Mouse (Mus musculus): Measurements from ENCODE around the gene Rsl24d1. TPM values are rescaled to one million over a fixed set of nuclear protein-coding genes. Genes with fewer than 3 reads are reported as not detected.
"Not testable (repeated sequence)": the region's sequence is repeated elsewhere in the genome, so short reads cannot be mapped to it uniquely, and the experiment has no call there.

Gene Rsl24d1
- polyA plus RNA-seq, 1 experiment: 10.0 TPM

DNA sequence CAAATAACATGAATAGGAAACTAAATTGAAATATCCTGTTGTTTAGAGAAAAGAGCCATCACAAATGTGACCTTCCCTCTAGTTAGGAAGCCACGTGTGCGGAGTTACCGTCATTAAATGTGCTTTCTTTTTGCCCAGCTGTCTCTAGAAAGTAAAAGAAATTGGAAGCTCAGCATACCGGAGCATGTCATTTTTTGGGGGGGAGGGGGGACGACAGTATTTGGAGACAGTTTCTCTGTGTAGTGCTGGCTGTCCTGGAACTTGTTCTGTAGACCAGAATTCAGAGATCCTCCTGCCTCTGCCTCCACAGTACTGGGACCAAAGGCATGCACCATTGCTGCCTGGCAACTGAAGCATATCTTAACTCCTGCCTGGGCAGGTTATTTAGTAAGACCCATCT is 11.7 kb upstream of the Rsl24d1 start, which contains the start of gene Khdc3:
Gene Khdc3, plus strand, starts transcription at position 301 of the 400 bp plus-strand sequence.
- no peak for DNase-seq (ENCODE audit: low read depth in 1 of 2, low spot score in 2 of 2)
- 93% methylated on average over 5 of the region's 5 CpGs for WGBS
- Histone ChIP-seq H3K27me3 (ENCODE audit: control insufficient read depth, insufficient read depth, low read length) (peaks cover 8% of the 10 kb centered on the region), H3K4me1 (ENCODE audit: control insufficient read depth, insufficient read depth, insufficient read length) (0 out of 2 replicates have a peak, but pooled peaks cover 6% of the 10 kb centered on the region), H3K36me3 (ENCODE audit: control insufficient read depth, insufficient read depth, low read length) (no peaks in the 10 kb centered on the region), H3K4me3 (ENCODE audit: extremely low read depth, insufficient read depth, insufficient read length) (no peak within 1 kb of the TSS), H3K27ac (ENCODE audit: insufficient read depth, low read length) (no peak within 1 kb of the TSS)
- TF ChIP-seq CTCF (IDR thresholded peaks at IDR 0.05; ENCODE audit: extremely low read depth, insufficient read depth, insufficient read length, insufficient replicate concordance): no peak

DNA sequence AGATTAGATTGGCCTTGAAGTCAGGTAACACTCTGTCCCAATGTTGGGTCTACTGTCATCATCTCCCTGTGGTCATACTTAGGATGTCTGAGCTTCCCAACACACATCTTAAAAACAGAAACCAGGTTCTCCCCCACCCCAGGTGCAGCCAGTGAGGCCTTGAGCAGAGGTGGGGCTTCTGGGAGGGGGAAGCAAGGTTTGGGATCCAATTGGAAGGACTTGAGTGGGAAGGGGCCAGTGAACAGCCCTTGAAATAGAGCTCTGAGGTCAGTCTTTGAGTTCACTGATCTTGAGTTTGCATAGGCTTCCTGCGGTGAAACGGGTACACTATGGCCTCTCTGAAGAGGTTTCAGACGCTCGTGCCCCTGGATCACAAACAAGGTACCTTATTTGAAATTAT is 11.0 kb upstream of the Rsl24d1 start, which contains the start of gene Gm20509:
Gene Gm20509, plus strand, starts transcription at position 290 of the 400 bp plus-strand sequence.
- TF ChIP-seq CTCF (IDR thresholded peaks at IDR 0.05; ENCODE audit: extremely low read depth, insufficient read depth, insufficient read length, insufficient replicate concordance) (no peak), POLR2A (IDR thresholded peaks at IDR 0.05; ENCODE audit: low read depth, low read length) (no peak)
- no peaks in the 10 kb centered on the region for H3K36me3 ChIP-seq (ENCODE audit: control insufficient read depth, insufficient read depth, low read length)
- H3K27me3 ChIP-seq (ENCODE audit: control insufficient read depth, insufficient read depth, low read length): peaks cover 8% of the 10 kb centered on the region
- 0 out of 2 replicates have a peak, but pooled peaks cover 6% of the 10 kb centered on the region for H3K4me1 ChIP-seq (ENCODE audit: control insufficient read depth, insufficient read depth, insufficient read length)
- DNase-seq (ENCODE audit: low read depth in 1 of 2, low spot score in 2 of 2): no peak
- no peak within 1 kb of the TSS for H3K27ac ChIP-seq (ENCODE audit: insufficient read depth, low read length)
- peak within 1 kb of the TSS; percentile 36; the same call in 1 of the 2 replicates for H3K4me3 ChIP-seq (ENCODE audit: extremely low read depth, insufficient read depth, insufficient read length)
- 93% methylated on average over 4 of the region's 4 CpGs for WGBS

DNA sequence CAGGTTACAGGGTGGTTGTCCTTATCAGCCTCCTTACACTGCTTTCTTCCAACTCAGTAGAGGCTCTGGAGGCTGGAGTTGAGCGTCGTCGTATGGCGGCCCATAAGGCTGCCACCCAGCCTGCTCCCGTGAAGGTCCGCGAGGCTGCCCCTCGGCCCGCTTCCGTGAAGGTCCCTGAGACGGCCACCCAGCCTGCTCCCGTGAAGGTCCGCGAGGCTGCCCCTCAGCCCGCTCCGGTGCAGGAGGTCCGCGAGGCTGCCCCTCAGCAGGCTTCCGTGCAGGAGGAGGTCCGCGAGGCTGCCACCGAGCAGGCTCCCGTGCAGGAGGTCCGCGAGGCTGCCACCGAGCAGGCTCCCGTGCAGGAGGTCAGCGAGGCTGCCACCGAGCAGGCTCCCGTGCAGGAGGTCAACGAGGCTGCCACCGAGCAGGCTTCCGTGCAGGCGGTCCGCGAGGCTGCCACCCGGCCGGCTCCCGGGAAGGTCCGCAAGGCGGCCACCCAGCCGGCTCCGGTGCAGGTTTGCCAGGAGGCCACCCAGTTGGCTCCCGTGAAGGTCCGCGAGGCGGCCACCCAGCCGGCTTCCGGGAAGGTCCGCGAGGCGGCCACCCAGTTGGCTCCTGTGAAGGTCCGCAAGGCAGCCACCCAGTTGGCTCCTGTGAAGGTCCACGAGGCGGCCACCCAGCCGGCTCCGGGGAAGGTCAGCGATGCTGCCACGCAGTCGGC is 9.9 kb upstream of the Rsl24d1 start:
- peak overlapping the region; percentile 36; the same call in 1 of the 2 replicates for H3K4me3 ChIP-seq (ENCODE audit: extremely low read depth, insufficient read depth, insufficient read length)

DNA sequence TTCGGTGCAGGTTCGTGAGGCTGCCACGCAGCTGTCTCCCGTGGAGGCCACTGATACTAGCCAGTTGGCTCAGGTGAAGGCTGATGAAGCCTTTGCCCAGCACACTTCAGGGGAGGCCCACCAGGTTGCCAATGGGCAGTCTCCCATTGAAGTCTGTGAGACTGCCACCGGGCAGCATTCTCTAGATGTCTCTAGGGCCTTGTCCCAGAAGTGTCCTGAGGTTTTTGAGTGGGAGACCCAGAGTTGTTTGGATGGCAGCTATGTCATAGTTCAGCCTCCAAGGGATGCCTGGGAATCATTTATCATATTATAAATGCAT is 9.4 kb upstream of the Rsl24d1 start:
- TF ChIP-seq POLR2A (IDR thresholded peaks at IDR 0.05; ENCODE audit: low read depth, low read length): no peak
- TF ChIP-seq CTCF (IDR thresholded peaks at IDR 0.05; ENCODE audit: extremely low read depth, insufficient read depth, insufficient read length, insufficient replicate concordance): no peak
- DNase-seq (ENCODE audit: low read depth in 1 of 2, low spot score in 2 of 2): no peak
- WGBS: 80% methylated on average over 5 of the region's 5 CpGs
- Histone ChIP-seq H3K4me3 (ENCODE audit: extremely low read depth, insufficient read depth, insufficient read length) (no peak overlapping the region), H3K36me3 (ENCODE audit: control insufficient read depth, insufficient read depth, low read length) (no peaks in the 10 kb centered on the region), H3K27me3 (ENCODE audit: control insufficient read depth, insufficient read depth, low read length) (peaks cover 8% of the 10 kb centered on the region), H3K27ac (ENCODE audit: insufficient read depth, low read length) (no peak overlapping the region), H3K4me1 (ENCODE audit: control insufficient read depth, insufficient read depth, insufficient read length) (0 out of 2 replicates have a peak, but pooled peaks cover 6% of the 10 kb centered on the region)

More for the DNA sequence above, 9.9 kb upstream of the Rsl24d1 start:
- WGBS: 21% methylated on average over 60 of the region's 60 CpGs
- Histone ChIP-seq H3K36me3 (ENCODE audit: control insufficient read depth, insufficient read depth, low read length) (no peaks in the 10 kb centered on the region), H3K4me1 (ENCODE audit: control insufficient read depth, insufficient read depth, insufficient read length) (0 out of 2 replicates have a peak, but pooled peaks cover 6% of the 10 kb centered on the region), H3K27ac (ENCODE audit: insufficient read depth, low read length) (no peak overlapping the region), H3K27me3 (ENCODE audit: control insufficient read depth, insufficient read depth, low read length) (peaks cover 8% of the 10 kb centered on the region)
- TF ChIP-seq CTCF (IDR thresholded peaks at IDR 0.05; ENCODE audit: extremely low read depth, insufficient read depth, insufficient read length, insufficient replicate concordance) (no peak), POLR2A (IDR thresholded peaks at IDR 0.05; ENCODE audit: low read depth, low read length) (no peak)
- no peak for DNase-seq (ENCODE audit: low read depth in 1 of 2, low spot score in 2 of 2)

DNA sequence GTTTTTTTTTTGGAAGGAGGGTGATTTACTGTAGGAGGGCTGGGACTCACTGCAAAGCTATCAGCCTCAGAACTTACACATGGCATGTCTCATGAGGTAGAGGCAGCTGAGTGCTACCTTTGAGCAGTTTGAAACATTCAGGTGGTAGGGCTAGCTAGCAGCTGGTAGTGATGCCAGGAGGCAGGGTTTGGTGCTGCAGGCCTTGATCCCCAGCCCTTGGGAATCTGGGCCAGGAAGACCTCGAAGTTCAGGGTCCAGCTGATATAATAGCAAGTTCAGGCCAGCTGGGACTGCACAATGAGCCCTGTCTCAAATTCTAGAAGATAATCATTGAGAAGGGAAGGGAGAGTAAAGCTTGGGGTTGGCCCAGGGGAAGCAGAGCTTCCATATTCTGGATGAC is 8.1 kb upstream of the Rsl24d1 start:
- Histone ChIP-seq H3K27ac (ENCODE audit: insufficient read depth, low read length) (no peak overlapping the region), H3K36me3 (ENCODE audit: control insufficient read depth, insufficient read depth, low read length) (no peaks in the 10 kb centered on the region), H3K4me3 (ENCODE audit: extremely low read depth, insufficient read depth, insufficient read length) (no peak overlapping the region), H3K27me3 (ENCODE audit: control insufficient read depth, insufficient read depth, low read length) (peaks cover 8% of the 10 kb centered on the region), H3K4me1 (ENCODE audit: control insufficient read depth, insufficient read depth, insufficient read length) (0 out of 2 replicates have a peak, but pooled peaks cover 6% of the 10 kb centered on the region)
- DNase-seq (ENCODE audit: low read depth in 1 of 2, low spot score in 2 of 2): no peak
- WGBS: 84% methylated on average over 1 of the region's 1 CpGs
- no peak for TF ChIP-seq POLR2A (IDR thresholded peaks at IDR 0.05; ENCODE audit: low read depth, low read length)
- no peak for TF ChIP-seq CTCF (IDR thresholded peaks at IDR 0.05; ENCODE audit: extremely low read depth, insufficient read depth, insufficient read length, insufficient replicate concordance)

DNA sequence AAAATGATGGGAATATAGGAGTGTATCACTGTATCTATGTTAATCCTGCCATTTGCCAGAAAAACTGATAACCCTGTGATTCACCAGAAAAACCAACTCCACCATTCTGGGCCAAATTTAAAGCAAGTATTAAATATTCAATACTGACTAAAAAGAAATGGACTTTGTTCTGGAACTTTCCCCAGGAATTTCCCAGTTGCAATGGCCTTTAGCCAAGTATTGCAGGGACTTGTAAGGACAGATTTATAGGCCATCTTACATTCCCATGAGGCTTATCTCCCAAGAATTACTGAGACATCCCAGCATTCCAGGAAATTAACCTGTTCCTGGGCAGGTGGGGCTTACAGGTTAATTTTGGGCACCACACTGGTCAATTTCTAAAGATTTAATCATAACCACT is 7.5 kb upstream of the Rsl24d1 start:
- 0 out of 2 replicates have a peak, but pooled peaks cover 6% of the 10 kb centered on the region for H3K4me1 ChIP-seq (ENCODE audit: control insufficient read depth, insufficient read depth, insufficient read length)
- DNase-seq (ENCODE audit: low read depth in 1 of 2, low spot score in 2 of 2): no peak
- TF ChIP-seq POLR2A (IDR thresholded peaks at IDR 0.05; ENCODE audit: low read depth, low read length) (no peak), CTCF (IDR thresholded peaks at IDR 0.05; ENCODE audit: extremely low read depth, insufficient read depth, insufficient read length, insufficient replicate concordance) (no peak)
- peaks cover 8% of the 10 kb centered on the region for H3K27me3 ChIP-seq (ENCODE audit: control insufficient read depth, insufficient read depth, low read length)
- H3K4me3 ChIP-seq (ENCODE audit: extremely low read depth, insufficient read depth, insufficient read length): no peak overlapping the region
- no peaks in the 10 kb centered on the region for H3K36me3 ChIP-seq (ENCODE audit: control insufficient read depth, insufficient read depth, low read length)
- no peak overlapping the region; the same call in 1 of the 2 replicates for H3K27ac ChIP-seq (ENCODE audit: insufficient read depth, low read length)

DNA sequence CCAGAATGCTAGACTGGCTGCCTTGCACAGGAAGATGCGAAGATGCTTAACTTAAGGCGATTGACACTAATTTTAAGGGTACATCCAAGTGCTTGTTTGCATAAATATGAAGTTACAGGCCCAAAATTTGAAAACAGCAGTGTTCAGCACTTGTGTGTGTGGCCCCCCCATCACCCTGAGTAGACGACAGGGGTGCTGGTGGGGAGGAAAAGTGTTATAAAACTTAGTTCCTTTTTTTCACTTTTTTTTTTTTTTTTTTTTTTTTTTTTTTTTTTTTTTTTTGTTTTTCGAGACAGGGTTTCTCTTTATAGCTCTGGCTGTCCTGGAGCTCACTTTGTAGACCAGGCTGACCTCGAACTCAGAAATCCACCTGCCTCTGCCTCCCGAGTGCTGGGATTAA is 3.5 kb downstream of the Rsl24d1 start:
- not testable (repeated sequence) for H3K27me3 ChIP-seq (ENCODE audit: control insufficient read depth, insufficient read depth, low read length); DNase-seq (ENCODE audit: low read depth in 1 of 2, low spot score in 2 of 2); H3K27ac ChIP-seq (ENCODE audit: insufficient read depth, low read length); H3K4me3 ChIP-seq (ENCODE audit: extremely low read depth, insufficient read depth, insufficient read length); H3K4me1 ChIP-seq (ENCODE audit: control insufficient read depth, insufficient read depth, insufficient read length)
- peaks cover 28% of the 10 kb centered on the region for H3K36me3 ChIP-seq (ENCODE audit: control insufficient read depth, insufficient read depth, low read length)
- 53% methylated on average over 5 of the region's 6 CpGs for WGBS
